Mouse (Mus musculus) heart, embryonic 14.5 days (tissue): ENCODE measurements around the gene Moxd1. TPM values are rescaled to one million over a fixed set of nuclear protein-coding genes. Genes with fewer than 3 reads are reported as not detected.

Experiments
- ATAC-seq: fragments of 200-750 bp; cut with Nextera tagmentation; 2 replicates; pipeline ENCODE4 v1.8.0; 2017; ENCODE audit warnings: low read depth, moderate TSS enrichment; ENCODE audit not compliant: insufficient number of reproducible peaks, insufficient read depth, low FRiP score
- H3K27ac ChIP-seq, 2 experiments: fragments of 200-500 bp in 1 of 2; fragments of 300-500 bp in 1 of 2; sonication (generic) in 1 of 2; replicated peaks in 1 of 2; 2 replicates each; pipeline ENCODE4 v1.5.1; 2012 to 2014; ENCODE audit warnings: low read depth in 2 of 2, low read length in 2 of 2, control low read depth in 1 of 2, mild to moderate bottlenecking in 1 of 2, mixed read lengths in 1 of 2; ENCODE audit not compliant: control insufficient read depth in 1 of 2, insufficient read depth in 1 of 2
- H3K27me3 ChIP-seq: fragments of 300-500 bp; sonication (generic); 2 replicates; pipeline ENCODE4 v1.6.1; 2014; ENCODE audit warnings: mild to moderate bottlenecking, low read length, control low read depth; ENCODE audit not compliant: control insufficient read depth, insufficient read depth
- H3K36me3 ChIP-seq: fragments of 300-500 bp; sonication (generic); 2 replicates; pipeline ENCODE4 v1.6.1; 2014; ENCODE audit warnings: mild to moderate bottlenecking, control low read depth, low read length, mixed read lengths; ENCODE audit not compliant: control insufficient read depth, insufficient read depth
- H3K4me1 ChIP-seq, 2 experiments: fragments of 200-500 bp in 1 of 2; fragments of 300-500 bp in 1 of 2; sonication (generic) in 1 of 2; 2 replicates each; pipeline ENCODE4 v1.6.1; 2012 to 2014; ENCODE audit warnings: low read length in 2 of 2, control low read depth in 1 of 2, mixed read lengths in 1 of 2; ENCODE audit not compliant: control insufficient read depth in 2 of 2, insufficient read depth in 2 of 2
- H3K4me2 ChIP-seq: fragments of 300-500 bp; sonication (generic); 2 replicates; pipeline ENCODE4 v1.6.1; 2014; ENCODE audit warnings: mild to moderate bottlenecking, low read length
- H3K4me3 ChIP-seq, 2 experiments: fragments of 200-500 bp in 1 of 2; fragments of 300-500 bp in 1 of 2; sonication (generic) in 1 of 2; 2 replicates each; pipeline ENCODE4 v1.5.1; 2012 to 2014; ENCODE audit warnings: low read length in 2 of 2, mild to moderate bottlenecking in 2 of 2, control low read depth in 1 of 2, low read depth in 1 of 2, moderate library complexity in 1 of 2; ENCODE audit not compliant: control insufficient read depth in 1 of 2, insufficient read depth in 1 of 2
- H3K9ac ChIP-seq: fragments of 300-500 bp; sonication (generic); 2 replicates; pipeline ENCODE4 v1.6.1; 2014; ENCODE audit warnings: mild to moderate bottlenecking, low read length
- H3K9me3 ChIP-seq: fragments of 300-500 bp; sonication (generic); 2 replicates; pipeline ENCODE4 v1.6.1; 2016; ENCODE audit warnings: low read length, control low read depth; ENCODE audit not compliant: control insufficient read depth
- WGBS: fragments of 180-500 bp; shearing (Covaris S2); extraction: QIAGEN DNeasy Blood & Tissue Kit; methylation state at CpG from one replicate; pipeline ENCODE4 v1.1.7; 2014; 5-methylcytosine and 5-hydroxymethylcytosine counted together
- polyA plus RNA-seq: library from polyadenylated mRNA; unstranded; fragments of >200 nt; fragmentation: Nextera tagmentation; extraction: Ambion mirVana; gene quantifications from 2 replicates; pipeline ENCODE4 v1.2.1, GENCODE M21; 2014

Gene Moxd1
- polyA plus RNA-seq = 9.1 and 10.4 TPM in 2 replicates

- Histone ChIP-seq H3K36me3 (no peaks in the 10 kb centered on the region), H3K9me3 (no peaks in the 10 kb centered on the region), H3K27me3 (peaks cover 36% of the 10 kb centered on the region), H3K4me1 (peaks cover 4 to 12% of the 10 kb centered on the region in 2 experiments; a peak in 3 of 4 replicates), H3K27ac (no peak within 1 kb of the TSS), H3K4me3 (peak within 1 kb of the TSS; percentile 51 to 58), H3K4me2 (peak within 1 kb of the TSS; percentile 95), H3K9ac (peak within 1 kb of the TSS; percentile 61)
- peak; percentile 50 for ATAC-seq
- WGBS = 2% methylated on average over 51 of the region's 56 CpGs
These were observed at the start of gene Moxd1 for GRCm38 (mm10) chr10:24223449-24224143. Gene Moxd1, plus strand, starts transcription at chr10:24223517.

DNA sequence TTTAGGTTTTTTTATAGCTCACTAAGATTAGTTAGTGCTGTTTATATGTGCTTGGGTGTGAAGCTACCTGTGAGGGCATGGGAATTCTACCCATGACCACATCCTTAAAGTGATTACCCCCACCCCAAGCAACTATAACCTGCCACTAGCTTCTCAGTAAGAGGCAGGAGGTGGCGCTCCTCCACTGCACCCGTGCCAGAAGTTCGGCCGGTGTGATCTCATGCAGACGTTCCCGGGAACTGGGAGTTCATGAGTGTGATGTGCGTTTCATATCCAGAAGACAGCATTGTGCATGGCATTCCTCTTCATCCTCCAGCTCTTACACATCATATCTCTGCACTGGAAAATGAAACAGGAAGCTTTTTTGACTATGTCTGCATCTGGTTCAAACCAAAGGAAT lies 32.9 kb upstream of the Moxd1 start:
- 57% methylated on average over 7 of the region's 7 CpGs for WGBS
- peaks cover 30% of the 10 kb centered on the region for H3K36me3 ChIP-seq
- ATAC-seq = no peak
- H3K27me3 ChIP-seq = no peaks in the 10 kb centered on the region
- H3K4me1 ChIP-seq = no peaks in the 10 kb centered on the region
- no peak overlapping the region for H3K4me3 ChIP-seq
- no peak overlapping the region for H3K4me2 ChIP-seq
- no peaks in the 10 kb centered on the region for H3K9me3 ChIP-seq
- H3K9ac ChIP-seq = no peak overlapping the region
- H3K27ac ChIP-seq = no peak overlapping the region

- no peak overlapping the region for H3K27ac ChIP-seq
- 62% methylated on average over 1 of the region's 1 CpGs for WGBS
- ATAC-seq = no peak
- H3K4me3 ChIP-seq = no peak overlapping the region
- H3K36me3 ChIP-seq = peaks cover 14% of the 10 kb centered on the region
- H3K27me3 ChIP-seq = no peaks in the 10 kb centered on the region
- H3K9me3 ChIP-seq = no peaks in the 10 kb centered on the region
- no peak overlapping the region for H3K9ac ChIP-seq
- H3K4me2 ChIP-seq = no peak overlapping the region
- no peaks in the 10 kb centered on the region for H3K4me1 ChIP-seq
These were observed 31.3 kb upstream of the Moxd1 start for GRCm38 (mm10) chr10:24191977-24192376.

DNA sequence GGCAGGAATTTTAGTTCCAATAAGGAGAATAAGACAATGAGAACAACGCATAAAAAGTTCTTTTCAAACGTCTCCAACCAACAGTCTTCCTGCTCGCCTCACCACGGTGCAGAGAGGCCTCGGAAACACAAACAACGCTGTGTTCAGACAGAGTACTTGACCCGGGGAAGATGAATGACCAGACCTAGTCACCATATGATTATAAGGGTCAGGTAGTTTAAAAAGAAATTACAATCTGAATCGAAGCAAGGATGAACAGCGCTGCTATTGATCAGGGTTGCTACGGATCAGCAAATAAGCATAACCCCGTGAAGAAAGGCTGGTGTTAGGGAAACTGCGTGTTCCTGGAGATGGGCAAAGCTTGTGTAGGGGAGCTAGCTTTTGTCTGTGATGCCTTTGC lies 24.0 kb upstream of the Moxd1 start:
- Histone ChIP-seq H3K4me2 (no peak overlapping the region), H3K27me3 (no peaks in the 10 kb centered on the region), H3K4me3 (no peak overlapping the region), H3K9me3 (no peaks in the 10 kb centered on the region), H3K36me3 (no peaks in the 10 kb centered on the region), H3K9ac (no peak overlapping the region), H3K27ac (no peak overlapping the region), H3K4me1 (no peaks in the 10 kb centered on the region)
- ATAC-seq = no peak
- WGBS = 83% methylated on average over 12 of the region's 12 CpGs

- H3K36me3 ChIP-seq = no peaks in the 10 kb centered on the region
- H3K4me2 ChIP-seq = no peak overlapping the region
- no peak overlapping the region for H3K9ac ChIP-seq
- H3K9me3 ChIP-seq = no peaks in the 10 kb centered on the region
- no peak for ATAC-seq
- 85% methylated on average over 3 of the region's 3 CpGs for WGBS
- no peak overlapping the region for H3K27ac ChIP-seq
- H3K27me3 ChIP-seq = no peaks in the 10 kb centered on the region
- no peak overlapping the region for H3K4me3 ChIP-seq
- H3K4me1 ChIP-seq = no peaks in the 10 kb centered on the region
These were observed 23.2 kb upstream of the Moxd1 start for GRCm38 (mm10) chr10:24200099-24200498.

DNA sequence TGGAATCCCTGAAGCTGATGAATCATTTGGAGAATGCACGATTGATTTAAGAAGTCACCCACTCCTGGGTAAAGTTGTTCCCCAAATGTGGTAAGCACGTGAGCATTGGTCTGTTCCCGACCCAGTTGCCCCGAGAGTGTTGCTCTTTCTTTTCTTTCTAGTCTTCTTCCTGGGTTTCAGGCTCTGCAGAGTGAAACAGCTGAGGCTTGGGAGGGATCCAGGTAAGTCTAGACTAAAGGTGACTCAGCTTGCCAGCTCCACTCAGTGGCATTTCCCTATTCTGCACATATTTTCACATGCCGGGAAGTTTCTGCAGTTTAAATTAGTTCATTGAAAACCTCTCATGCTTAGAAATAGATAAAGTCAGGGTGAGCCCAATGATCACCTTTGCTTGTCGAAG lies 13.2 kb upstream of the Moxd1 start:
- Histone ChIP-seq H3K27ac (no peak overlapping the region), H3K36me3 (no peaks in the 10 kb centered on the region), H3K27me3 (no peaks in the 10 kb centered on the region), H3K4me3 (no peak overlapping the region), H3K9me3 (no peaks in the 10 kb centered on the region), H3K4me2 (no peak overlapping the region), H3K4me1 (no peaks in the 10 kb centered on the region), H3K9ac (no peak overlapping the region)
- ATAC-seq = no peak
- WGBS = 72% methylated on average over 6 of the region's 6 CpGs

DNA sequence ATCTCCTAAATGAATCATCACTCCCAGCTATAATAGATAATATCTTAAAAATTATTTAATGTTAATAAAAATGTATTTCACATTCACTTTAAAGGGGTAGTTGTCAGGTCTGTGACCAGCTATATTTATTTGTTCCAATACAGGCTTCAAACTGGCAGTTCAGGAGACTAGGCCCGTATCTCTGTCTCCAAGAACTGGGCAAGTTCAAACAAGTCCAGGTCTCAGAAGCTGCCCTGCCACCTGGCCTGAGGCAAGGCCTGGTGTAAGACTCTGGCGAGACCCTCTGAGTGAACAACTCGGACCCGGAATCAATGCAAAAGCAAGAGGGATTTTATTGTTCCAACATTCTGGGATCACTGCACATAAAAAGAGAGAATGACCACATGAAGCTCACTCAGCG lies 10.0 kb upstream of the Moxd1 start:
- Histone ChIP-seq H3K4me3 (no peak overlapping the region), H3K4me2 (no peak overlapping the region), H3K27me3 (no peaks in the 10 kb centered on the region), H3K27ac (no peak overlapping the region), H3K9me3 (no peaks in the 10 kb centered on the region), H3K36me3 (no peaks in the 10 kb centered on the region), H3K4me1 (peaks cover 0 to 2% of the 10 kb centered on the region in 2 experiments; a peak in 2 of 4 replicates), H3K9ac (no peak overlapping the region)
- no peak for ATAC-seq
- WGBS = 85% methylated on average over 5 of the region's 5 CpGs
